Mouse (Mus musculus): ENCODE measurements at regions not wholly inside any gene's neighbourhood (a gene's known extent, or its start where the extent isn't known, plus 50 kb on each side); places are given as distances from the start of the nearest gene placed in this dataset.

DNA sequence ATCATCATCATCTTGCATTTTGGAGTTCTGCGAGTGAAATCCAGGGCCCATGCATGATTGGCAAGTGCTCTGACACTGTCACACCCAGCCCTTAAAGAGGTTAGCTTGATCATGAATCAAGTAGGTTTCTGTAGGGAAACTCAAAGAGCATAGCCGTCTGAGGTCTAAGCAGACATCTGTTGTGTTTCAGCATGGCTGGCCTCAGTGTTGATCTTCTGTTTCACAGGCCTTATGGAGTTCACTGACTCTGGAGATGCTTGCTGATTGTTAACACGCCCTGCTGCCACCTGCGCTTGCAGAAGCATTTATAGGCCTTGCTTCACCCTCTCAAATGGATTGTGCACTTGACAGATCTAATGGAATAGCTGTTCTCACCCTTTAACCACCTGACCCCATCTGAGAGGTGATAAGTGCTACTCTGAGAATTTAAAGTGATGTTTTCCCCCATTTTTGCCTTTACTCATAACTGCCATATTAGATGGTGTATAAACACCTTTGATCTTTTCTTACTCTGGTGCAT is 406.2 kb downstream of the Bckdhb start:
- TF ChIP-seq CTCF (IDR thresholded peaks at IDR 0.05; ENCODE audit: low read depth, low read length) (no peak), POLR2AphosphoS5 (IDR thresholded peaks at IDR 0.05; ENCODE audit: insufficient replicate concordance, low read depth, low read length) (no peak)

Data from G1E (cell line).